9 mouse cellular contexts compared by ENCODE assay signal in the genomic region with DNA sequence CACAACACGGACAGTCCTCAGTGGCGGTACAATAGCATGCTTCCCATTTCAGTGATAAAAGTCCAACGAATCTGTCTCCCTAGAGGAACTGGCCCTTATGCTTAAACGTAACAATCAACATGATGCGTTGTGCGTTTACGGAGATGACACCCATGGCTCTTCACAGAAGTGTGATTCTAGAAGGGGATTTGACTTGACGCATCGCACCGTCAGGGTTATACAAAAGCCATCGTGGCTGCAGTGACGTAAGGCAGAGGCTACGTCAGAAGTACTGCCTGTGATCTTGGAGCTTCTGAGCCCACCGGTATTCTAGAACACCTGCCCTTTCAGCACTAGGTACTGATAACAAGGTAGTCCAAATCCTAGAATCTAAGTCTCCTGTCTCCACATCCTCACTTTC. TPM values are rescaled to one million over a fixed set of nuclear protein-coding genes. Genes with fewer than 3 reads are reported as not detected.
A peak's percentile ranks its signal among the peaks of the same experiment; 100 is the strongest.
DNase-seq lines count a peak whose midpoint lies in the region; ATAC-seq and TF ChIP-seq lines count a peak whose summit lies in the region.
"Had no signal": no experiment of that assay in that cellular context is flagged by ENCODE, and none has a peak within 500 bp of the region (broad histone marks: within the 10 kb centered on the region; RNA-seq: fewer than 3 reads in every experiment).

No protein-coding gene starts in this region.

- DNase-seq in limb, embryonic 10.5 days (ENCODE audit: low spot score): no peak
- DNase-seq in CH12.LX (ENCODE audit: extremely low read depth): no peak
- DNase-seq in liver, postnatal 0 days: peak; percentile 11
- DNase-seq in adrenal gland, postnatal 10 days: no peak
- DNase-seq in cerebellum, postnatal 36 days: no peak
- no peak for DNase-seq in left cerebral cortex, adult 11 months (ENCODE audit: low spot score)

- no peaks in the 10 kb centered on the region for H3K9me3 ChIP-seq in limb, embryonic 13.5 days
- no peaks in the 10 kb centered on the region for H3K9me3 ChIP-seq in limb, embryonic 10.5 days (replicated peaks)
- H3K9me3 ChIP-seq in CH12.LX (replicated peaks; ENCODE audit: low read length): no peaks in the 10 kb centered on the region
- no peaks in the 10 kb centered on the region for H3K9me3 ChIP-seq in liver, postnatal 0 days (ENCODE audit: low read length)

- no peak overlapping the region; the same call in 1 of the 2 replicates for H3K4me2 ChIP-seq in limb, embryonic 13.5 days (replicated peaks)
- H3K4me2 ChIP-seq in CH12.LX (ENCODE audit: insufficient read depth, low read depth, poor library complexity, severe bottlenecking): peak overlapping the region; percentile 81
- H3K4me2 ChIP-seq in liver, postnatal 0 days (ENCODE audit: low read depth, low read length): peak overlapping the region; percentile 35

- TF ChIP-seq CTCF in CH12.LX (conservative IDR thresholded peaks at IDR 0.05 in 1 of 2, IDR thresholded peaks at IDR 0.05 in 1 of 2; ENCODE audit: low read depth in 2 of 2, low read length in 2 of 2): no peak
- TF ChIP-seq CTCF in liver, postnatal 0 days (IDR thresholded peaks at IDR 0.05; ENCODE audit: low read depth): no peak

- H3K79me2 ChIP-seq in CH12.LX (replicated peaks; ENCODE audit: control insufficient read depth, extremely low read depth, insufficient read depth, poor library complexity, severe bottlenecking): no peaks in the 10 kb centered on the region

- H3K36me3 ChIP-seq in limb, embryonic 13.5 days: no peaks in the 10 kb centered on the region
- H3K36me3 ChIP-seq in limb, embryonic 10.5 days: no peaks in the 10 kb centered on the region
- no peaks in the 10 kb centered on the region for H3K36me3 ChIP-seq in CH12.LX (replicated peaks in 1 of 2; ENCODE audit: control insufficient read depth in 1 of 2, insufficient read depth in 1 of 2, low read length in 1 of 2)
- H3K36me3 ChIP-seq in liver, postnatal 0 days (replicated peaks; ENCODE audit: insufficient read depth, low read length): no peaks in the 10 kb centered on the region

- H3K27ac ChIP-seq in limb, embryonic 13.5 days: no peak overlapping the region
- H3K27ac ChIP-seq in limb, embryonic 10.5 days: no peak overlapping the region
- no peak overlapping the region for H3K27ac ChIP-seq in CH12.LX (ENCODE audit: insufficient read depth, low read depth)
- H3K27ac ChIP-seq in liver, postnatal 0 days (ENCODE audit: low read depth): no peak overlapping the region
- H3K27ac ChIP-seq: left cerebral cortex, adult 2 months had no signal

- TF ChIP-seq EP300 in CH12.LX (IDR thresholded peaks at IDR 0.05; ENCODE audit: low read length): no peak
- no peak for TF ChIP-seq EP300 in liver, postnatal 0 days (IDR thresholded peaks at IDR 0.05; ENCODE audit: low read depth)

- WGBS in limb, embryonic 13.5 days: 58% methylated on average over 14 of the region's 14 CpGs
- 64% methylated on average over 14 of the region's 14 CpGs for WGBS in limb, embryonic 10.5 days
- WGBS in liver, postnatal 0 days (ENCODE audit: insufficient replicate concordance): 50% methylated on average over 14 of the region's 14 CpGs

- no peak for TF ChIP-seq POLR2A in CH12.LX (IDR thresholded peaks at IDR 0.05; ENCODE audit: low read depth, low read length)

- 0 out of 2 replicates have a peak overlapping the region, but pooled peaks have one; percentile 48 for H3K9ac ChIP-seq in limb, embryonic 13.5 days
- H3K9ac ChIP-seq in CH12.LX (ENCODE audit: insufficient read depth, low read depth): no peak overlapping the region; the same call in 1 of the 2 replicates
- no peak overlapping the region for H3K9ac ChIP-seq in liver, postnatal 0 days (replicated peaks)

- TF ChIP-seq RAD21 in CH12.LX (IDR thresholded peaks at IDR 0.05; ENCODE audit: low read depth, low read length): no peak

- H3K4me1 ChIP-seq in limb, embryonic 13.5 days: peaks cover 10% of the 10 kb centered on the region
- H3K4me1 ChIP-seq in limb, embryonic 10.5 days: 0 out of 2 replicates have a peak, but pooled peaks cover 4% of the 10 kb centered on the region
- H3K4me1 ChIP-seq in CH12.LX (ENCODE audit: control insufficient read depth in 1 of 2, insufficient read depth in 2 of 2): peaks cover 0 to 8% of the 10 kb centered on the region in 2 experiments; a peak in 2 of 4 replicates
- no peaks in the 10 kb centered on the region for H3K4me1 ChIP-seq in liver, postnatal 0 days (ENCODE audit: insufficient read depth)

- dilution Hi-C loops in CH12.LX (cut with MboI; ENCODE audit: extremely low pct_ligation_motif_present, extremely low pct_unique_long_range_greater_than_20kb, low sequenced_read_pairs): no loop called here

- in situ Hi-C loops in CH12.LX (cut with MboI; ENCODE audit: low pct_ligation_motif_present, low pct_unique_long_range_greater_than_20kb, low sequenced_read_pairs): no loop called here

- peaks cover 14% of the 10 kb centered on the region; the same call in 1 of the 2 replicates for H3K27me3 ChIP-seq in limb, embryonic 13.5 days
- peaks cover 16% of the 10 kb centered on the region for H3K27me3 ChIP-seq in limb, embryonic 10.5 days (ENCODE audit: low read depth, poor library complexity, severe bottlenecking)
- no peaks in the 10 kb centered on the region for H3K27me3 ChIP-seq in CH12.LX (replicated peaks)
- H3K27me3 ChIP-seq in liver, postnatal 0 days (ENCODE audit: insufficient read depth, low read length): no peaks in the 10 kb centered on the region

- no peak overlapping the region for H3K4me3 ChIP-seq in limb, embryonic 13.5 days
- H3K4me3 ChIP-seq in limb, embryonic 10.5 days: no peak overlapping the region
- H3K4me3 ChIP-seq in CH12.LX (replicated peaks in 1 of 3; ENCODE audit: low read depth in 2 of 3, low read length in 2 of 3, poor library complexity in 1 of 3): peak overlapping the region in 2 of 3 experiments; percentile 16 to 52
- no peak overlapping the region for H3K4me3 ChIP-seq in liver, postnatal 0 days (ENCODE audit: low read depth, low read length)
- H3K4me3 ChIP-seq: left cerebral cortex, adult 2 months had no signal

- ATAC-seq in limb, embryonic 13.5 days (ENCODE audit: low FRiP score, low read depth): no peak
- peak; percentile 16; the same call in 1 of the 2 replicates for ATAC-seq in common myeloid progenitor, adult 5-6 weeks (replicated peaks; ENCODE audit: low read depth, poor library complexity, severe bottlenecking)
- ATAC-seq in liver, postnatal 0 days: no peak

TF ChIP-seq in CH12.LX, 34 proteins besides CTCF, POLR2A, EP300 and RAD21:
- TF ChIP-seq UBTF (IDR thresholded peaks at IDR 0.05; ENCODE audit: low read depth, low read length): no peak
- TF ChIP-seq SIN3A (IDR thresholded peaks at IDR 0.05; ENCODE audit: low read length): 0 out of 2 replicates have a peak, but pooled peaks have one; percentile 70
- TF ChIP-seq NELFE (IDR thresholded peaks at IDR 0.05; ENCODE audit: low read depth, low read length): no peak
- no peak for TF ChIP-seq NRF1 (IDR thresholded peaks at IDR 0.05; ENCODE audit: low read depth, low read length)

RNA-seq across cellular contexts. Expression of a gene that starts 8.2 kb away (rescaled TPM):
- 3.0 and 3.3 TPM in 2 replicates for polyA plus RNA-seq in limb, embryonic 13.5 days (2015; fragmentation: Nextera tagmentation; extraction: Ambion mirVana)
- 4.0 and 4.9 TPM in 2 replicates for polyA plus RNA-seq in limb, embryonic 10.5 days (2016; fragmentation: Nextera tagmentation; extraction: Ambion mirVana)
- total RNA-seq in CH12.LX (2012; rRNA removed) (not detected in 2 replicates), CH12.LX (2014; rRNA removed) (not detected in 2 replicates)
- not detected in 2 replicates for polyA plus RNA-seq in CH12.LX (2012; ENCODE audit: insufficient read length, low read depth)
- total RNA-seq in common myeloid progenitor, adult 5-6 weeks (2017): 2.4 and 2.5 TPM in 2 replicates
- polyA plus RNA-seq in liver, postnatal 0 days (2015; fragmentation: Nextera tagmentation; extraction: Ambion mirVana): 0.53 and 0.60 TPM in 2 replicates
- total RNA-seq in adrenal gland, postnatal 10 days (2021): 1 to 10 TPM; 2.6 to 2.8 TPM

Comparison
In these comparisons a context has a peak if more than half of its experiments do, and no peak if none do; other contexts are left out.
1. H3K4me3 ChIP-seq: peak in CH12.LX (2 of 3); none in limb, embryonic 13.5 days (single experiment), limb, embryonic 10.5 days (single experiment) and liver, postnatal 0 days (single experiment).